In genomic region chr7:24112156-24112856, GRCm38 (mm10) we compare ENCODE assay signal across 7 mouse cellular contexts. TPM values are rescaled to one million over a fixed set of nuclear protein-coding genes. Genes with fewer than 3 reads are reported as not detected.
DNase-seq lines count a peak whose midpoint lies in the region; ATAC-seq and TF ChIP-seq lines count a peak whose summit lies in the region.

Gene Zfp112, plus strand, starts transcription at chr7:24112314.

- peak within 1 kb of the TSS; percentile 69 for H3K4me2 ChIP-seq in embryonic facial prominence, embryonic 15.5 days (replicated peaks)
- peak within 1 kb of the TSS; percentile 69 for H3K4me2 ChIP-seq in limb, embryonic 11.5 days (ENCODE audit: low read depth, severe bottlenecking)
- peak within 1 kb of the TSS; percentile 69 for H3K4me2 ChIP-seq in midbrain, embryonic 13.5 days (replicated peaks)
- peak within 1 kb of the TSS; percentile 80 for H3K4me2 ChIP-seq in stomach, embryonic 16.5 days (ENCODE audit: low read depth, low read length)

- peak within 1 kb of the TSS; percentile 86 for H3K27ac ChIP-seq in embryonic facial prominence, embryonic 15.5 days (replicated peaks)
- 0 out of 2 replicates have a peak within 1 kb of the TSS, but pooled peaks have one; percentile 36 for H3K27ac ChIP-seq in limb, embryonic 11.5 days (replicated peaks; ENCODE audit: low read depth, low read length)
- H3K27ac ChIP-seq in midbrain, embryonic 13.5 days, result peak within 1 kb of the TSS; percentile 56; the same call in 1 of the 2 replicates
- H3K27ac ChIP-seq in stomach, embryonic 16.5 days (ENCODE audit: low read length), result peak within 1 kb of the TSS; percentile 89

- DNase-seq in brain, embryonic 14.5 days (ENCODE audit: low read depth), result peak; percentile 99
- DNase-seq in heart, adult 8-10 months (ENCODE audit: low spot score), result peak; percentile 85
- DNase-seq in kidney, adult 9 months, result peak; percentile 93
- DNase-seq in limb, embryonic 11.5 days (ENCODE audit: low spot score), result peak; percentile 81

- H3K4me1 ChIP-seq in embryonic facial prominence, embryonic 15.5 days, result peaks cover 4% of the 10 kb centered on the region
- no peaks in the 10 kb centered on the region for H3K4me1 ChIP-seq in limb, embryonic 11.5 days (ENCODE audit: control insufficient read depth, insufficient read depth, low read length)
- peaks cover 8% of the 10 kb centered on the region for H3K4me1 ChIP-seq in midbrain, embryonic 13.5 days (replicated peaks)
- H3K4me1 ChIP-seq in stomach, embryonic 16.5 days (ENCODE audit: control insufficient read depth, insufficient read depth, low read length), result peaks cover 4% of the 10 kb centered on the region; the same call in 1 of the 2 replicates

- TF ChIP-seq POLR2A in brain, embryonic 14.5 days (IDR thresholded peaks at IDR 0.05; ENCODE audit: borderline replicate concordance, extremely low read depth, insufficient read depth, insufficient read length, poor library complexity, severe bottlenecking), result peak; percentile 34; the same call in 1 of the 2 replicates

- no peak for TF ChIP-seq CTCF in brain, embryonic 14.5 days (IDR thresholded peaks at IDR 0.05; ENCODE audit: borderline replicate concordance, extremely low read depth, insufficient read depth, insufficient read length)

- peak; percentile 96 for ATAC-seq in embryonic facial prominence, embryonic 15.5 days (ENCODE audit: insufficient number of reproducible peaks, low FRiP score, low TSS enrichment, low read depth)
- peak; percentile 92 for ATAC-seq in limb, embryonic 11.5 days (ENCODE audit: insufficient number of reproducible peaks, low FRiP score, low TSS enrichment, low read depth)
- peak; percentile 98 for ATAC-seq in midbrain, embryonic 13.5 days
- ATAC-seq in stomach, embryonic 16.5 days (ENCODE audit: insufficient read depth, low FRiP score), result peak; percentile 96

- H3K9me3 ChIP-seq in embryonic facial prominence, embryonic 15.5 days (replicated peaks), result peaks cover 17% of the 10 kb centered on the region
- H3K9me3 ChIP-seq in limb, embryonic 11.5 days (ENCODE audit: control insufficient read depth, low read length), result peaks cover 7% of the 10 kb centered on the region
- H3K9me3 ChIP-seq in midbrain, embryonic 13.5 days, result peaks cover 18% of the 10 kb centered on the region
- peaks cover 19% of the 10 kb centered on the region for H3K9me3 ChIP-seq in stomach, embryonic 16.5 days (replicated peaks; ENCODE audit: control insufficient read depth, low read length)

- H3K27me3 ChIP-seq in embryonic facial prominence, embryonic 15.5 days, result no peaks in the 10 kb centered on the region
- no peaks in the 10 kb centered on the region for H3K27me3 ChIP-seq in limb, embryonic 11.5 days (ENCODE audit: control insufficient read depth, insufficient read depth, low read length)
- no peaks in the 10 kb centered on the region for H3K27me3 ChIP-seq in midbrain, embryonic 13.5 days
- H3K27me3 ChIP-seq in stomach, embryonic 16.5 days (ENCODE audit: control insufficient read depth, insufficient read depth, low read length), result no peaks in the 10 kb centered on the region

- H3K36me3 ChIP-seq in embryonic facial prominence, embryonic 15.5 days, result peaks cover 26% of the 10 kb centered on the region
- peaks cover 12% of the 10 kb centered on the region for H3K36me3 ChIP-seq in limb, embryonic 11.5 days (ENCODE audit: control insufficient read depth, insufficient read depth, low read length)
- H3K36me3 ChIP-seq in midbrain, embryonic 13.5 days, result peaks cover 27% of the 10 kb centered on the region
- peaks cover 20% of the 10 kb centered on the region for H3K36me3 ChIP-seq in stomach, embryonic 16.5 days (ENCODE audit: control insufficient read depth, insufficient read depth, low read length)

- peak within 1 kb of the TSS; percentile 63 for H3K9ac ChIP-seq in embryonic facial prominence, embryonic 15.5 days
- peak within 1 kb of the TSS; percentile 73 for H3K9ac ChIP-seq in limb, embryonic 11.5 days (ENCODE audit: low read length)
- peak within 1 kb of the TSS; percentile 90 for H3K9ac ChIP-seq in midbrain, embryonic 13.5 days (replicated peaks)
- H3K9ac ChIP-seq in stomach, embryonic 16.5 days (ENCODE audit: low read length), result peak within 1 kb of the TSS; percentile 86

- peak within 1 kb of the TSS; percentile 60 for H3K4me3 ChIP-seq in embryonic facial prominence, embryonic 15.5 days (replicated peaks)
- peak within 1 kb of the TSS; percentile 59 for H3K4me3 ChIP-seq in limb, embryonic 11.5 days (ENCODE audit: low read depth, low read length)
- H3K4me3 ChIP-seq in midbrain, embryonic 13.5 days (replicated peaks), result peak within 1 kb of the TSS; percentile 72
- peak within 1 kb of the TSS; percentile 70 for H3K4me3 ChIP-seq in stomach, embryonic 16.5 days (replicated peaks; ENCODE audit: low read length)

- under 1% methylated on average over 23 of the region's 23 CpGs for WGBS in embryonic facial prominence, embryonic 15.5 days
- WGBS in limb, embryonic 11.5 days, result 2% methylated on average over 23 of the region's 23 CpGs
- 1% methylated on average over 23 of the region's 23 CpGs for WGBS in midbrain, embryonic 13.5 days
- 1% methylated on average over 23 of the region's 23 CpGs for WGBS in stomach, embryonic 16.5 days

RNA-seq across cellular contexts. Expression of gene Zfp112, which starts in this region (rescaled TPM):
- 5.7 and 6.0 TPM in 2 replicates for polyA plus RNA-seq in brain, embryonic 14.5 days (2012; rRNA removed)
- polyA plus RNA-seq in embryonic facial prominence, embryonic 15.5 days (2015; fragmentation: Nextera tagmentation; extraction: Ambion mirVana), result 9.8 and 9.9 TPM in 2 replicates
- total RNA-seq in heart, adult 8-10 months (2022), result 1 to 10 TPM; 2.8 to 3.9 (median 3.2) TPM
- polyA plus RNA-seq in limb, embryonic 11.5 days (2014; fragmentation: Nextera tagmentation; extraction: Ambion mirVana), result 3.3 and 5.4 TPM in 2 replicates
- 9.7 and 11.3 TPM in 2 replicates for polyA plus RNA-seq in midbrain, embryonic 13.5 days (2015; fragmentation: Nextera tagmentation; extraction: Ambion mirVana)
- 6.1 and 6.9 TPM in 2 replicates for polyA plus RNA-seq in stomach, embryonic 16.5 days (2015; fragmentation: Nextera tagmentation; extraction: Ambion mirVana)

Comparison
In these comparisons a context has a peak if more than half of its experiments do, and no peak if none do; other contexts are left out.
1. Peak in every context shown above with its lines: DNase-seq, ATAC-seq, H3K4me3 ChIP-seq and H3K27ac ChIP-seq.
2. H3K27ac ChIP-seq: peak in every context shown above with its lines; median percentile 89 in stomach, embryonic 16.5 days; 86 in embryonic facial prominence, embryonic 15.5 days; 56 in midbrain, embryonic 13.5 days; 36 in limb, embryonic 11.5 days.